Mouse (Mus musculus): Measurements from ENCODE around the gene Crybb1.
A peak's percentile ranks its signal among the peaks of the same experiment; 100 is the strongest.

Crybb1 gene

DNA sequence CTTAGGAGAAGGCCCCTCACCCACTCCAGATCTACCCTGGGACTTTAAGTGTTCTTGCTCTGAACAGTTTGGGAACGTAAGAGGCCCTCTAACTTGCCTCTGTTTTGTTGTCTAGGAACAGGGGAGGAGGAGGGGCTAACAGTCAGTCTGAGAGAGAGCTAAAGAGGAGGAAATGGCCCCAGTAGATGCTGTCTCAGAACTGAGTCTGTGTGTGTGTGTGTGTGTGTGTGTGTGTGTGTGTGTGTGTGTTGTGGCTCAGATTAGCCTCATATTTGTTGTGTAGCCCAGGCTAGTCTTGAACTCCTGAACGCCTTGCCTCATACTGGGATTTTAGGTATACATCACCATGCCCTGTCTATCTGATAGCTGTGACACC is 31.0 kb downstream of the Crybb1 start:
- DNase-seq (ENCODE audit: low spot score in 2 of 2), result no peak

- DNase-seq (ENCODE audit: low spot score in 2 of 2), result peak; percentile 67 to 83
Measured at GRCm38 (mm10) chr5:112286984-112287641, 31.5 kb downstream of the Crybb1 start.

DNA sequence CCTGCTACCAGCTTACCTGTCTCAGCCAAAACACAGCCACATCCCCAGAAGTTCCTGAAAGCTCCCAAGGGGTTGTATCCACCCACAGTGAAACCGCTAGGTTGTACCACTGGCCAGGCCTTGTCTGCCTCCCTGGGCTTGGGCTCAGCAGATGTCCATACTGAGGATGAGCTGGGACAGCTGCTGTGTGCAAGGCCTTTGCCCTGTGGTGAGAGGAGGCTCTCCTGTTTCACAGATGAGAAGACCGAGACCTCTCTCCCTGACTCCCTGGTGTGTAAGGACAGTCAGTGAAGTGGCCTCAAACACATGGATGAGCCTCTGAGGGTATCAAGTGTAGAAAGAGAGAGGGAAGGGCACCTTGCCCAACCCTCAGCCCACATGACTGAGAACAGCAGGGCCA is 32.0 kb downstream of the Crybb1 start:
- no peak for DNase-seq (ENCODE audit: low spot score in 2 of 2)

GRCm38 (mm10) chr5:112288193-112289141 is 32.9 kb downstream of the Crybb1 start:
- no peak for DNase-seq (ENCODE audit: low spot score in 2 of 2)

DNA sequence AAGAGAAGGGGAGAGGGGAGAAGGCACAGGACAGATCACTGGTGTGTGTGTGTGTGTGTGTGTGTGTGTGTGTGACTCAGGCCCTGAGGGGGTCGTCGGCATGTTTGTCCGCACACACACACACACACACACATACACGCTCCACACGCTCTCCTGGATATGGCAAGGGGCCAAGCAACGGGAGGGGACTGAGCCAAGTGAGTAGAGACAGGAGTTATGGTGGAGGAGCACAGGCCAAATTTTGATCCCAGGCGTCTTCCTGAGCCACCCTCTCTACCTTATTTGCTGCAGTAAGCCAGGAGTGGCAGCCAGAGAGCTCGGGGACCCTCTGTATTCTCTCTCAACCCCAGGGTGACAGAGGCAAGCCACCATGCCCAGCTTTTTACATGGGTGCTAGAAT is 33.6 kb downstream of the Crybb1 start:
- no peak for DNase-seq (ENCODE audit: low spot score in 2 of 2)

GRCm38 (mm10) chr5:112289819-112290535 is 34.4 kb downstream of the Crybb1 start:
- DNase-seq (ENCODE audit: low spot score in 2 of 2), result no peak

- DNase-seq (ENCODE audit: low spot score in 2 of 2), result no peak
Measured at GRCm38 (mm10) chr5:112290536-112290880, 34.9 kb downstream of the Crybb1 start.

GRCm38 (mm10) chr5:112291866-112292265 is 36.3 kb downstream of the Crybb1 start:
- peak; percentile 77 to 79 for DNase-seq (ENCODE audit: low spot score in 2 of 2)

GRCm38 (mm10) chr5:112292343-112292980 is 36.8 kb downstream of the Crybb1 start:
- DNase-seq (ENCODE audit: low spot score in 2 of 2), result no peak

- no peak for DNase-seq (ENCODE audit: low spot score in 2 of 2)
Measured at GRCm38 (mm10) chr5:112293800-112294199, 38.2 kb downstream of the Crybb1 start.

- DNase-seq (ENCODE audit: low spot score in 2 of 2), result no peak
Measured at GRCm38 (mm10) chr5:112294696-112295095, 39.1 kb downstream of the Crybb1 start.

GRCm38 (mm10) chr5:112295162-112295561 is 39.5 kb downstream of the Crybb1 start:
- DNase-seq (ENCODE audit: low spot score in 2 of 2), result peak in 1 of 2 experiments; percentile 42

GRCm38 (mm10) chr5:112295564-112295963 is 39.9 kb downstream of the Crybb1 start:
- no peak for DNase-seq (ENCODE audit: low spot score in 2 of 2)

DNA sequence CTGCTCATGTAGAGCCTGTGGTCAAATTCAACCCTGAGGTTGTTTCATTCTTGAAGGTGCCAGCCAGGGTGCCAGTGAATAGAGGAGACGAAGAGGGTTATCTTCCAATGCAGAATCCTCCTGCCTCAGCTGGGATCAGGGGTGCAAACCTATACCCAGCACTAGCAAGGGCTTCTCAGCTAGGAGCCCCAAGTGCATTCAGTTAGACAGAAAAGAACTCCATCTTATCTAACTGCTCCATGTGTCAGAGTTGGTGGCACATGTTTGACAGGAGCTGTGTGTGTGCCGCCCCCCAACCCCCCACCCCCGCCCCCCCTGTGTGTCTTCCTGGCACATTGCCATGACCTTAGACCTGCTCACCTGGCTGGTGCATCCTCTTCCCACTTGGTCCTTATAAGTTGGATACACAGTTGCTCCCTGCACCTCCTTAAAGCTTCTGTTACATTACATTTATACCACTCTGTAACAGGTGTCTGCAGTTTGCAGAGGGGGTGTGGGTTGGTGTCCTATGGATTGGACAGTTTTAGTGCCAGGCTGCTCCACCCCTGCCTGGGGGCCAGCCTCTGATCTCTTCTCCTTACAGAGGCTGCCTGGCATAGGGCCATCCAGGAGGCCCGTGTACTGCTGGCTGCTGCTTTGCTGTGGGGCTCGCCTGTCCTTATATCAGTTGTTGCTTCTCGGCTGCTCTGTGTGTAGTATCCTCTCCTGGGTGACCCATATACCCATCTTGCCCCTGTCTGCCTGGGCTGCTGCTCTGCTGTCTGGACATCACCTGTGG is 41.0 kb downstream of the Crybb1 start:
- peak in 1 of 2 experiments; percentile 57 for DNase-seq (ENCODE audit: low spot score in 2 of 2)

DNA sequence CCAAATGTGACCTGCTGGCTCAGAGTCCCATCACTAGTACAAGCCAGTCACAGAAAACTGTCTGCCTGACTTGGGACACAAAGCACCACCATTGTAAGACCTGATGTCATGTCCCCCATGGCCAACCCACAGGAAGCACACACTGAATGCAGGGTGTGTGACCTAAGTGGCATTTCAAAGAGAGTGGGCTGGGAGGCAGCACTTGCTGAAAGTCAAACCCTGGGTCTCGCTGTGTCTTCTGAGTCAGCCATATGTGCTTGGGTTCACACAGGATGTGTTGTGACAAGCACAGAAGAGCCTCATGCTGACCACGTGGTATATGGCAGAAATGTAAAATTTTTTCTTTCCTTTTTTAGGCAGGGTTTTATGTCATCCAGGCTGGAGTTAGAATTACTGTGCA is 41.6 kb downstream of the Crybb1 start:
- peak; percentile 86 to 92 for DNase-seq (ENCODE audit: low spot score in 2 of 2)

GRCm38 (mm10) chr5:112298226-112298988 is 42.8 kb downstream of the Crybb1 start:
- DNase-seq (ENCODE audit: low spot score in 2 of 2), result no peak

GRCm38 (mm10) chr5:112299399-112299798 is 43.8 kb downstream of the Crybb1 start:
- DNase-seq (ENCODE audit: low spot score in 2 of 2), result no peak

GRCm38 (mm10) chr5:112300112-112300511 is 44.5 kb downstream of the Crybb1 start:
- no peak for DNase-seq (ENCODE audit: low spot score in 2 of 2)

- DNase-seq (ENCODE audit: low spot score in 2 of 2), result no peak
Measured at GRCm38 (mm10) chr5:112300721-112301308, 45.2 kb downstream of the Crybb1 start.

DNA sequence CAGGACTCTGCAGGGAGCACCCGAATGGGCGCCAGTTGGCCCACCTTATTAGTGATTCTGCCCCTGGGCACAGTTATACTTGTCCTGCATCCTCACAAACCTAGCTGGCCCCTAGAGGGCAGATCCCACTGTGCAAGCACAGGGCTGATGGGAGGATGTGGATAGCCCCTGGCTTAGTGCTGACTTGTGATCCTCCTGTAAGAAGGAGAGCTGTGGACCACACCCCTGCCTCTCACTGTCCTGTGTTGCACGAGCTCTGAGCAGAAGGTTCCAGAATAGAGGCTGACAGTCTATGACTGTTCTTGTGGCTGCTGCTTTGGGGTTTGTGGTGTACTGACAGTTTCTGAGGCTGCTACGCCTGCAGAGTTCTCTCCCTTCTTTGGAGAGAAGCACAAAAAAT is 46.1 kb downstream of the Crybb1 start:
- DNase-seq (ENCODE audit: low spot score in 2 of 2), result peak; percentile 54 to 69
